Mouse (Mus musculus) cerebellum, adult 2 months (tissue): Measurements from ENCODE around the gene Elp4. TPM values are rescaled to one million over a fixed set of nuclear protein-coding genes. Genes with fewer than 3 reads are reported as not detected.

Experiments
- DNase-seq, 2 experiments: peaks; one replicate each; pipeline ENCODE4 v3.0.0; 2021
- H3K27ac ChIP-seq: fragments of 200-500 bp; 2 replicates; pipeline ENCODE4 v1.5.1; 2012; ENCODE audit warnings: low read length, control low read depth, inconsistent platforms; ENCODE audit not compliant: insufficient read depth
- H3K27me3 ChIP-seq: fragments of 200-500 bp; 2 replicates; pipeline ENCODE4 v1.6.1; 2012; ENCODE audit warnings: inconsistent platforms, mild to moderate bottlenecking, low read length, moderate library complexity; ENCODE audit not compliant: control insufficient read depth, insufficient read depth
- H3K4me1 ChIP-seq: fragments of 200-500 bp; 2 replicates; pipeline ENCODE4 v1.6.1; 2011; ENCODE audit warnings: low read length; ENCODE audit not compliant: control insufficient read depth, insufficient read depth
- H3K4me3 ChIP-seq: fragments of 200-500 bp; replicated peaks from 2 replicates; pipeline ENCODE3; 2011; ENCODE audit warnings: mild to moderate bottlenecking, low read depth, low read length, control low read depth; ENCODE audit not compliant: insufficient read depth
- CTCF ChIP-seq: fragments of 200-500 bp; IDR thresholded peaks from 2 replicates; pipeline ENCODE4 v1.5.1; 2011; ENCODE audit warnings: low read depth, mild to moderate bottlenecking, control low read depth, low read length, moderate library complexity, borderline replicate concordance; ENCODE audit not compliant: insufficient read depth
- POLR2A ChIP-seq: fragments of 200-500 bp; IDR thresholded peaks from 2 replicates; pipeline ENCODE4 v1.6.1; 2011; ENCODE audit warnings: low read length, control low read depth, borderline replicate concordance; ENCODE audit not compliant: insufficient read depth
- WGBS: fragments of 180-500 bp; shearing (Covaris S2); methylation state at CpG from one replicate; pipeline ENCODE4 v1.1.7; 2018; 5-methylcytosine and 5-hydroxymethylcytosine counted together
- polyA plus RNA-seq: library from polyadenylated mRNA; depleted of rRNA; stranded (reverse); fragments of >200 nt; gene quantifications from 2 replicates; pipeline ENCODE4 v1.2.3, GENCODE M21; 2012

Elp4 gene
- polyA plus RNA-seq, 1 experiment = 11.9 TPM

DNA sequence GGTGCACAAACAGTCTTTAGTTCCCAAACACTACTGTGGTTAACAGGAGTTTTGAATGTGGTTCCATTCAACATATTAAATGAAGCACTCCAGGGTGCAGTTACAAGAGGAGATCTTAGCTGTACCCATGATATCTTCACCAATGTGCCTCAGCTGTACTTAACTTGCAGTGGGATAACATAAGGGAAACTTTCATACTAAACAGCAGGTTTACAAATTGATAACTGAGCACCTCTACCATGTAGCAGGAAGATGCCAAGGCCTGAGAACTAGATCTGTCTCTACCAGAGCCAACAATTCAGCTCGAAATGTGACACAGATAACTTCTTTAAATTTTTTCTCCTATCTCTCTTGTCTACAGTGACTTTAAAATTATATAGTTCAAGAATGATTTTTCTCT is 86.4 kb downstream of the Elp4 start:
- H3K4me3 ChIP-seq = no peak overlapping the region
- no peaks in the 10 kb centered on the region for H3K27me3 ChIP-seq
- DNase-seq = no peak
- TF ChIP-seq POLR2A (no peak), CTCF (no peak)
- no peak overlapping the region for H3K27ac ChIP-seq
- 94% methylated on average over 1 of the region's 1 CpGs for WGBS
- no peaks in the 10 kb centered on the region for H3K4me1 ChIP-seq

DNA sequence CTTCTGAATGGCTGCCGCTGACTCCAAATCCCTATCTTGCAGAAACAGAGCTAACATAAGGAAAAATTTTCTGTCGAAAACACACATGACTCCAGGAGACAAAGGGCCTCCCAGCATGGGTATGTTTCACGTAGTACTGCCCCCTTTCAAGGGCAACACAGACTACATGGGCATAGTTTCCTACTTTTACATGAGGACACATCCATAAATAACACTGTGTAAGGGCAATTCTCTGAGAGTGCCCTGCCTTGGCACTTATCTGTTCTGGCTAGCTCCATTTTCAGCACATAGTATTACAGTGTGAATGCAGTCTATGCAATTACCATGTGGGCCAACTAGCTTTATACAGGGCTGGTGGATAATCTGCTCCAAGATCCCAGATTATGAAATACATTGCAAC is 89.2 kb downstream of the Elp4 start:
- TF ChIP-seq CTCF (no peak), POLR2A (no peak)
- 84% methylated on average over 3 of the region's 3 CpGs for WGBS
- H3K27me3 ChIP-seq = no peaks in the 10 kb centered on the region
- H3K4me3 ChIP-seq = no peak overlapping the region
- no peak overlapping the region for H3K27ac ChIP-seq
- no peak for DNase-seq
- no peaks in the 10 kb centered on the region for H3K4me1 ChIP-seq

DNA sequence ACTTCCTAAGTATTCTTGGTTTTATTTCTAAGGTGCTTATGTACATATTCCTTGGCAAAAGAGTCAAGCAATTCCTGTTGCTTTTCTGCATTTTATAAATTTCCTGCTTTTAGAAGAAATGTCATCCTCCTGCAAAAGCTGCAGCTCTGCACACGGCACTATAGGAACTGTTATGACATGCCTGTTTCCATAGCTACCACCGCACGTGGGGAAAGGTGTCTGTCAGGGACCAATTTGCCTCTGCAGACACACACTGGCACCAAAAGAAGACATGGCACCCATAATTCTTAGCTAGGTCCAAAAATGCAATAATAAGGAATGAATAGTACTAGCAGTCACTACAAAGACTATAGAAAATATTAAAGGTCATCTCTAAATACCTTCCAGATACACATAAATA is 91.3 kb downstream of the Elp4 start:
- H3K27ac ChIP-seq = no peak overlapping the region
- H3K4me3 ChIP-seq = no peak overlapping the region
- H3K27me3 ChIP-seq = no peaks in the 10 kb centered on the region
- TF ChIP-seq CTCF = no peak
- TF ChIP-seq POLR2A = no peak
- WGBS = 77% methylated on average over 3 of the region's 3 CpGs
- no peaks in the 10 kb centered on the region for H3K4me1 ChIP-seq
- DNase-seq = no peak

DNA sequence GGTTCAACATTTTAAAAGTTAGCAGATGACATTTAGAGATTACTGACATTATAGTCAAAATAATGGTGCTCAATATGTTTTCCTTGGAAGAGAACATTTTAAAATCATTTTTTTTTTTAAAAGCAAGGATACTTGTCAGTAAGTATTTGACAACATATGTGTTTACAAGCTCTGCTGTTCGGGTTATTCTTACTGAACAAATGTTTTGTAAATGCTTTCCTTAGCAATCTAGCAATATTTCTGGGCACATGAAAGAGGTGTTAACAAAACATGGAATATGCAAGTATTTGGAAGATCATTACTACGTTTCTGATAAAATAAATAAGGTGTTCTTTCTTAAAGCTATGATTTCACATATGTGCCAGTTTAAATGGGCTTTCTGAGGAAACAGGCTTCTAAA is 94.1 kb downstream of the Elp4 start:
- Histone ChIP-seq H3K4me3 (no peak overlapping the region), H3K27me3 (no peaks in the 10 kb centered on the region), H3K4me1 (no peaks in the 10 kb centered on the region; the same call in 1 of the 2 replicates), H3K27ac (no peak overlapping the region)
- WGBS = 90% methylated on average over 2 of the region's 2 CpGs
- no peak for DNase-seq
- no peak for TF ChIP-seq CTCF
- no peak for TF ChIP-seq POLR2A

DNA sequence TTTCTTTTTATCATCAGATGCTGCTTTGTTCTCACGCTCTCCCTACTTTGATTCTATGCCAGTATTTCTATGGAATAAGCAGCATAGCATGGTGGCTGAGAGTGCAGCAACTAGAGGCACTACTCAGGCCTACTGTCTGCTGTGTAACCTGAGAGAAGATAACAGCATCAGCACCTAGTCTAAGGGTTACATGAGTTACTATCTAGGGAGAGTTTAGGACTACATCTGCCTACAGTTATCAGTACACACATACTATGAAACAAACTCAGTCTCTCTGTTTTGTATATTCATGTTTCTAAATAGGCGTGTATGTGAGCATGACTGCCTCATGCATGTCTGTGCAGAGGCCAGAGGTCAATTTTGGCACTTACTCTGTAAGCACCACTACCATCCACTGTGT is 97.8 kb downstream of the Elp4 start:
- H3K4me3 ChIP-seq = no peak overlapping the region
- H3K4me1 ChIP-seq = peaks cover 2% of the 10 kb centered on the region; the same call in 1 of the 2 replicates
- H3K27ac ChIP-seq = no peak overlapping the region
- TF ChIP-seq CTCF = no peak
- no peak for TF ChIP-seq POLR2A
- WGBS = 62% methylated on average over 2 of the region's 2 CpGs
- no peaks in the 10 kb centered on the region for H3K27me3 ChIP-seq
- DNase-seq = no peak

DNA sequence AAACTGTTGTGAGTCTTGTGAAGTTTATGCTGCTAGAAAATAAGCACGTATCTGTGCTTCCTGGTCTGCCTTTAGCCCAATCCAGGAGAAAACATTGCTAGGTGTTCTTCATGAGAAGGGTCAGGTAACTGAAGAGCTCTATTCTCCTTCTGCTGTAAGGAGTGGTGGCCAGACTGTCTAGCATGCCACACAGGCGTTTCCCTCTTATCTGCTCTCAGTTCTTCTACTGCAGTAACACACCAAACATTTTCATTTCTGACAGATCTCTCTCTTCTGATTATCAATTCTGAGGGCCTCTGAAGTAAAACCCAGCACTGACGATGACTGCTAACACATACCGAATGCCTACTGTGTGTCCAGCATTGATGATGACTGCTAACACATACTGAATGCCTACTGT is 98.3 kb downstream of the Elp4 start:
- Histone ChIP-seq H3K27me3 (no peaks in the 10 kb centered on the region), H3K27ac (no peak overlapping the region), H3K4me3 (no peak overlapping the region), H3K4me1 (peaks cover 5% of the 10 kb centered on the region; the same call in 1 of the 2 replicates)
- DNase-seq = no peak
- WGBS = 75% methylated on average over 4 of the region's 4 CpGs
- TF ChIP-seq CTCF (no peak), POLR2A (no peak)

DNA sequence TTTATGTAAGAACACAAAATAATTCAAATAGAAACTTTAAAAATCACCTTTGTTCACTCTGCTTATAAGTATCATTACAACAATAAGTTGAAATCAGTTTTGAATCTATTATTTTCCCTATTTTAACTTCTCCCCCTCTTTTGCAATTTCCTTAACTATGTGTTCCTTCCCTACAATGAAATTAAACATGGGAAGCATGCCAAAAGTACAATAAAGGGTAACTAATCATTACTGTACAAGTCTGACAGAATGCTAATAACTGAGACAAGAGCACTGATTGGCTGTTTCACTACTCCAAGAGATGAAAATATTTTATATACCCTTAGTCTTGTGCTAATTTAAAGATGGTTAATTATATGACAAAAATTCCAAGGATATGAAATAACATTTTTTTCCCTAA is 99.2 kb downstream of the Elp4 start:
- Histone ChIP-seq H3K27ac (no peak overlapping the region), H3K4me1 (peaks cover 5% of the 10 kb centered on the region; the same call in 1 of the 2 replicates), H3K27me3 (no peaks in the 10 kb centered on the region), H3K4me3 (no peak overlapping the region)
- TF ChIP-seq CTCF = no peak
- TF ChIP-seq POLR2A = no peak
- no peak for DNase-seq

DNA sequence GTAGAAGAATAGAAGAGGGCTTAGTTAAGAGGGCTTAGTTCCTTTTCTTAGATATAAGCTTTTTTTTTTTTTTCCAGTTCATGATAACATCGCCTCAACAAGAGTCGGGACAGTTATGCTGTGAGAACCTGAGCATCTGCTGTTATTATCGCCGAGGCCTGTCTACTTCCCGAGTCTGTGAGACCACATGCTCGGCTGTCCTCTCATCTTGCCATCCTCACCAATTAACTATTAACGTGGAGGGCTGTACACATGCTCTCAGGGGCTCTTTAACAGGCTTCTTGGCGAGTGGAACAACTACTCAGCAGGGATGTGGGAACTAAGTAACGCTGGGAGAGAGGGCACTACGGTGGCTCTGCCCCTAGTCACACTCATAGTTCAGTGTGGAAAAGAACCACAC is 99.9 kb downstream of the Elp4 start:
- WGBS = 4% methylated on average over 10 of the region's 10 CpGs
- TF ChIP-seq CTCF = no peak
- TF ChIP-seq POLR2A = peak; percentile 20; the same call in 1 of the 2 replicates
- H3K4me1 ChIP-seq = peaks cover 5% of the 10 kb centered on the region; the same call in 1 of the 2 replicates
- H3K4me3 ChIP-seq = peak overlapping the region; percentile 1
- peak overlapping the region; percentile 32 for H3K27ac ChIP-seq
- H3K27me3 ChIP-seq = no peaks in the 10 kb centered on the region
- DNase-seq = peak; percentile 65 to 68
